Mouse (Mus musculus): Measurements from ENCODE around the gene Tas1r3. TPM values are rescaled to one million over a fixed set of nuclear protein-coding genes. Genes with fewer than 3 reads are reported as not detected.

Tas1r3 gene
- polyA plus RNA-seq, 1 experiment from 2014 or later, result 0.29 TPM

GRCm38 (mm10) chr4:155891551-155892001 lies 28.4 kb upstream of the Tas1r3 start, which contains the start of the genes Pusl1 and Acap3:
Gene Pusl1, minus strand, starts transcription at chr4:155891781.
Gene Acap3, plus strand, starts transcription at chr4:155891822.
- Histone ChIP-seq H3K9ac (ENCODE audit: low read depth, low read length) (peak within 1 kb of the TSS; percentile 98), H3K9me3 (replicated peaks; ENCODE audit: control insufficient read depth, low read length, poor library complexity, severe bottlenecking) (no peaks in the 10 kb centered on the region), H3K4me3 (ENCODE audit: low read depth, low read length) (peak within 1 kb of the TSS; percentile 92), H3K36me3 (ENCODE audit: control insufficient read depth, insufficient read depth, low read length) (peaks cover 24% of the 10 kb centered on the region), H3K27me3 (ENCODE audit: control insufficient read depth, insufficient read depth, low read depth, low read length) (no peaks in the 10 kb centered on the region), H3K4me1 (ENCODE audit: control insufficient read depth, insufficient read depth, low read length) (peaks cover 43% of the 10 kb centered on the region), H3K27ac (ENCODE audit: low read length) (peak within 1 kb of the TSS; percentile 99), H3K4me2 (ENCODE audit: low read length) (peak within 1 kb of the TSS; percentile 94)
- ATAC-seq, result peak; percentile 87
- WGBS, result under 1% methylated on average over 52 of the region's 52 CpGs

- under 1% methylated on average over 34 of the region's 34 CpGs for WGBS
- ATAC-seq, result no peak
- H3K27ac ChIP-seq (ENCODE audit: low read length), result peak overlapping the region; percentile 99
- H3K27me3 ChIP-seq (ENCODE audit: control insufficient read depth, insufficient read depth, low read depth, low read length), result no peaks in the 10 kb centered on the region
- H3K9ac ChIP-seq (ENCODE audit: low read depth, low read length), result peak overlapping the region; percentile 98
- H3K9me3 ChIP-seq (replicated peaks; ENCODE audit: control insufficient read depth, low read length, poor library complexity, severe bottlenecking), result no peaks in the 10 kb centered on the region
- H3K4me3 ChIP-seq (ENCODE audit: low read depth, low read length), result peak overlapping the region; percentile 92
- H3K4me1 ChIP-seq (ENCODE audit: control insufficient read depth, insufficient read depth, low read length), result peaks cover 43% of the 10 kb centered on the region
- H3K36me3 ChIP-seq (ENCODE audit: control insufficient read depth, insufficient read depth, low read length), result peaks cover 24% of the 10 kb centered on the region
- peak overlapping the region; percentile 94 for H3K4me2 ChIP-seq (ENCODE audit: low read length)
Measured at GRCm38 (mm10) chr4:155891011-155891471, 27.9 kb upstream of the Tas1r3 start.

GRCm38 (mm10) chr4:155889316-155889715 lies 26.2 kb upstream of the Tas1r3 start:
- Histone ChIP-seq H3K27me3 (ENCODE audit: control insufficient read depth, insufficient read depth, low read depth, low read length) (no peaks in the 10 kb centered on the region), H3K4me1 (ENCODE audit: control insufficient read depth, insufficient read depth, low read length) (peaks cover 26% of the 10 kb centered on the region), H3K4me2 (ENCODE audit: low read length) (no peak overlapping the region), H3K9me3 (replicated peaks; ENCODE audit: control insufficient read depth, low read length, poor library complexity, severe bottlenecking) (no peaks in the 10 kb centered on the region), H3K36me3 (ENCODE audit: control insufficient read depth, insufficient read depth, low read length) (peaks cover 35% of the 10 kb centered on the region), H3K4me3 (ENCODE audit: low read depth, low read length) (no peak overlapping the region), H3K9ac (ENCODE audit: low read depth, low read length) (no peak overlapping the region), H3K27ac (ENCODE audit: low read length) (no peak overlapping the region)
- no peak for ATAC-seq
- 88% methylated on average over 5 of the region's 5 CpGs for WGBS

GRCm38 (mm10) chr4:155888181-155888580 lies 25.0 kb upstream of the Tas1r3 start:
- Histone ChIP-seq H3K4me1 (ENCODE audit: control insufficient read depth, insufficient read depth, low read length) (peaks cover 15% of the 10 kb centered on the region), H3K9me3 (replicated peaks; ENCODE audit: control insufficient read depth, low read length, poor library complexity, severe bottlenecking) (no peaks in the 10 kb centered on the region), H3K27ac (ENCODE audit: low read length) (no peak overlapping the region), H3K9ac (ENCODE audit: low read depth, low read length) (no peak overlapping the region), H3K4me3 (ENCODE audit: low read depth, low read length) (no peak overlapping the region), H3K36me3 (ENCODE audit: control insufficient read depth, insufficient read depth, low read length) (peaks cover 35% of the 10 kb centered on the region), H3K4me2 (ENCODE audit: low read length) (no peak overlapping the region), H3K27me3 (ENCODE audit: control insufficient read depth, insufficient read depth, low read depth, low read length) (no peaks in the 10 kb centered on the region)
- 97% methylated on average over 9 of the region's 9 CpGs for WGBS
- ATAC-seq, result no peak

- Histone ChIP-seq H3K9me3 (replicated peaks; ENCODE audit: control insufficient read depth, low read length, poor library complexity, severe bottlenecking) (no peaks in the 10 kb centered on the region), H3K27ac (ENCODE audit: low read length) (no peak overlapping the region), H3K9ac (ENCODE audit: low read depth, low read length) (no peak overlapping the region), H3K27me3 (ENCODE audit: control insufficient read depth, insufficient read depth, low read depth, low read length) (no peaks in the 10 kb centered on the region), H3K4me1 (ENCODE audit: control insufficient read depth, insufficient read depth, low read length) (peaks cover 12% of the 10 kb centered on the region), H3K4me2 (ENCODE audit: low read length) (no peak overlapping the region), H3K4me3 (ENCODE audit: low read depth, low read length) (no peak overlapping the region), H3K36me3 (ENCODE audit: control insufficient read depth, insufficient read depth, low read length) (peaks cover 35% of the 10 kb centered on the region)
- WGBS, result 90% methylated on average over 10 of the region's 10 CpGs
- ATAC-seq, result no peak
Measured at GRCm38 (mm10) chr4:155887674-155888073, 24.5 kb upstream of the Tas1r3 start.

GRCm38 (mm10) chr4:155886330-155886729 lies 23.2 kb upstream of the Tas1r3 start:
- Histone ChIP-seq H3K27ac (ENCODE audit: low read length) (no peak overlapping the region), H3K4me1 (ENCODE audit: control insufficient read depth, insufficient read depth, low read length) (peaks cover 12% of the 10 kb centered on the region), H3K27me3 (ENCODE audit: control insufficient read depth, insufficient read depth, low read depth, low read length) (no peaks in the 10 kb centered on the region), H3K4me3 (ENCODE audit: low read depth, low read length) (no peak overlapping the region), H3K36me3 (ENCODE audit: control insufficient read depth, insufficient read depth, low read length) (peaks cover 35% of the 10 kb centered on the region), H3K9me3 (replicated peaks; ENCODE audit: control insufficient read depth, low read length, poor library complexity, severe bottlenecking) (no peaks in the 10 kb centered on the region), H3K9ac (ENCODE audit: low read depth, low read length) (no peak overlapping the region), H3K4me2 (ENCODE audit: low read length) (no peak overlapping the region)
- WGBS, result 97% methylated on average over 5 of the region's 5 CpGs
- ATAC-seq, result no peak

GRCm38 (mm10) chr4:155883587-155883986 lies 20.4 kb upstream of the Tas1r3 start:
- Histone ChIP-seq H3K4me1 (ENCODE audit: control insufficient read depth, insufficient read depth, low read length) (no peaks in the 10 kb centered on the region), H3K36me3 (ENCODE audit: control insufficient read depth, insufficient read depth, low read length) (peaks cover 33% of the 10 kb centered on the region), H3K9ac (ENCODE audit: low read depth, low read length) (no peak overlapping the region), H3K4me3 (ENCODE audit: low read depth, low read length) (no peak overlapping the region), H3K4me2 (ENCODE audit: low read length) (no peak overlapping the region), H3K27me3 (ENCODE audit: control insufficient read depth, insufficient read depth, low read depth, low read length) (no peaks in the 10 kb centered on the region), H3K27ac (ENCODE audit: low read length) (no peak overlapping the region), H3K9me3 (replicated peaks; ENCODE audit: control insufficient read depth, low read length, poor library complexity, severe bottlenecking) (no peaks in the 10 kb centered on the region)
- WGBS, result 84% methylated on average over 3 of the region's 3 CpGs
- ATAC-seq, result no peak

GRCm38 (mm10) chr4:155871404-155871803 lies 8.2 kb upstream of the Tas1r3 start:
- H3K4me1 ChIP-seq (ENCODE audit: control insufficient read depth, insufficient read depth, low read length), result peaks cover 23% of the 10 kb centered on the region
- 95% methylated on average over 7 of the region's 7 CpGs for WGBS
- H3K4me3 ChIP-seq (ENCODE audit: low read depth, low read length), result no peak overlapping the region
- peaks cover 10% of the 10 kb centered on the region; the same call in 1 of the 2 replicates for H3K36me3 ChIP-seq (ENCODE audit: control insufficient read depth, insufficient read depth, low read length)
- H3K27me3 ChIP-seq (ENCODE audit: control insufficient read depth, insufficient read depth, low read depth, low read length), result no peaks in the 10 kb centered on the region
- no peak for ATAC-seq
- H3K9me3 ChIP-seq (replicated peaks; ENCODE audit: control insufficient read depth, low read length, poor library complexity, severe bottlenecking), result no peaks in the 10 kb centered on the region
- no peak overlapping the region for H3K9ac ChIP-seq (ENCODE audit: low read depth, low read length)
- no peak overlapping the region for H3K27ac ChIP-seq (ENCODE audit: low read length)
- no peak overlapping the region for H3K4me2 ChIP-seq (ENCODE audit: low read length)

GRCm38 (mm10) chr4:155869317-155870033 lies 6.3 kb upstream of the Tas1r3 start, which contains the start of the genes Cptp and Ints11:
Gene Cptp, minus strand, starts transcription at chr4:155869440.
Gene Ints11, plus strand, starts transcription at chr4:155869546.
- H3K27ac ChIP-seq (ENCODE audit: low read length), result peak within 1 kb of the TSS; percentile 78
- peak; percentile 97 for ATAC-seq

More at GRCm38 (mm10) chr4:155869317-155870033, 6.3 kb upstream of the Tas1r3 start, which contains the start of the genes Cptp and Ints11:
- H3K4me2 ChIP-seq (ENCODE audit: low read length), result peak within 1 kb of the TSS; percentile 89
- under 1% methylated on average over 63 of the region's 63 CpGs for WGBS
- no peaks in the 10 kb centered on the region for H3K9me3 ChIP-seq (replicated peaks; ENCODE audit: control insufficient read depth, low read length, poor library complexity, severe bottlenecking)
- no peaks in the 10 kb centered on the region for H3K27me3 ChIP-seq (ENCODE audit: control insufficient read depth, insufficient read depth, low read depth, low read length)
- peak within 1 kb of the TSS; percentile 81 for H3K4me3 ChIP-seq (ENCODE audit: low read depth, low read length)
- H3K4me1 ChIP-seq (ENCODE audit: control insufficient read depth, insufficient read depth, low read length), result peaks cover 23% of the 10 kb centered on the region
- H3K36me3 ChIP-seq (ENCODE audit: control insufficient read depth, insufficient read depth, low read length), result peaks cover 13% of the 10 kb centered on the region; the same call in 1 of the 2 replicates
- H3K9ac ChIP-seq (ENCODE audit: low read depth, low read length), result peak within 1 kb of the TSS; percentile 89
